Mouse (Mus musculus): ENCODE measurements around the gene Slc45a3.
A peak's percentile ranks its signal among the peaks of the same experiment; 100 is the strongest.

The Slc45a3 gene

DNA sequence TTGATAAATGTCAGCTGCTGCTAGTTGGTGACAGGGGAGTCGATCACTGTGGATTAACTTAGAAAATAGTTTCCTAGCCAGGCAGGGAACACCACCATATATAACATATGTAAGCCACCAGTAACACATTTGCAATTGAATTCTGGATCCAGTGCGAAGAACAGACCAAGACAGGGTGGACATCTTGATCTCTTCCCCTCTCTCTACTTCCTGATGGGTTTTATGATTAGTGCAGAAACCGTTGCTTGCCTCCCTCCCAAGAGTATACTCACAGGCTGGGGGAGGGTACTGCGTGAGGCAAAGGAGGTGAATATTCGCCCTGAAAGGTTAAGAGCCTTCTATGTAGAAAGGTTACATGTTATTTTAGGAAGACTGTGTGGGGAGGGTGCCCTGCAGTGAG is 3.1 kb downstream of the Slc45a3 start:
- no peak for DNase-seq

DNA sequence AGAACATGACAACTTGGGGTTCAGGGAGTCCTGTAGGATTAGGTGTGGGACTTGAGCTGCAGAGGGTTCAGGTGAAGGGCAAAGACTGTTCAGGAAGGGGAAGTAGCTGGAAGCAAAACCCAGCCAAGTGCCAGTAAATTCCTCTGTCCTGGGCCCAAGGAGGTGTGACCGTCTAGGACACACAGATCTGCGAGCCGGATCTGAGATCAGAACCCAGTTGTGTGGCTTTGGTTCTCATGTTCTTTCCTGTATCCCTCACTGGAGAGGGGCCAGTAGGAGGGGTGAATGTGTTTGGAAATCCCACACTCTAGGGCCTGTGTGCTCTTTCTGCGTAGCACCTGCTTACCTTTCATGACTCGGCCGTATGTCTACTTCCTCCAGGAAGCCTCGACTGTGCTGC is 4.6 kb downstream of the Slc45a3 start:
- DNase-seq = no peak

DNA sequence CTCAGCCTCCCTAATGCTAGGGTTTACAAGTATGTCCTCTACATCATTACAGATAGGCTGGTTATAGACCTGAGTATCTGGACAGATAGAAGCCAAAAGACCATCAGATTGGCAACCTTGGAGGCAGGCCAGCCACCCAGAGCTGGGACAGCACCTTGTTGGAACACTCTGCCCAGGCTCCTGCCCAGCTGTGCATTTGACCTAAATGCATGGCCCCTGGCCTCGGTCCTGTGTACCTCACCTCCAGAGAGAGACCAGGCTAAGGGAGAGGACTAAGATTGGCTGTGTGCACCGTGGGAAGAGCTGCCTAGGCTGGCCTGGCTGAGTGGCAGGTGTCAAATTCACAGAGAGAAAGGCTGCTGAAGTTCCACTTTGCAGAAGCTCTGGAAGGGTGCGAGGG is 5.8 kb downstream of the Slc45a3 start:
- DNase-seq = no peak

DNA sequence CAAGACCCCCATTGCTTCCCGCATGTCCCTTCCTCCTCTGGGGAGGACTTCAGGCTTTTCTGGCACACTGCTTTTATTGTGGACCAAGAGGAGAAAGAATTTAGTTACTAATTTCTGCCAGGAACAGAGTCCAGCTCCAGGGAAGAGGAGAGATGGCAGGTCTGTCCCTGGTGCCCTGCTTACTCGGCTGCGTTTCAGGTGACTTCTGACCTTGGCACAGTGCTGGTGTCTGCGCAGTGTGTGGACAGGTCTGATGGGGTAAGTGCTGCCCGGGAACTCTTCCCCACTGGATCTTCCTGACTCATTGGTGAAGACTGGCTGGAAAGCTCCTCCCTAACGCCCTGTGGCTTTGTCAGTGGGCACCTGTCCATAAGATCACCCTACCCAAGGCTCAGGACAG is 6.2 kb downstream of the Slc45a3 start:
- DNase-seq = no peak

DNA sequence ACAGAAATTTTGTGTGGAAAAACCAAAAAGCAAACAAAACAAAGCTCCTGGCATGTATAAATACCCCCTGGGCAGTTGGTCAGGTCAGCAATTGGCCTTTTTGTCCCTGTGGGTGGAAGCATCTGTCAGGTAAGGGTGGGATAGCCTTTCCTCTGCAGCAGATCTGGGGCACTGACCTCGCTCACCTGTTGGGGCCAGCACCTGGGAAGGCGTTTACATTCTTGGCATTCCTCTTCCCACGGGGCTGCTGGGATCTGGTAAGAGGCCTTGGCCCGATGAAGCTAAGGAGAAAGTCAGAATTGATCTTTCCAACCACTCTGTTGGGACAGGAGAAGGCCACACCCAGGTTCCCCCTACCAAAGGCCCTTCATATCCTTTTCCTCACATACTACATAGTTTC is 7.1 kb downstream of the Slc45a3 start:
- DNase-seq = no peak

DNA sequence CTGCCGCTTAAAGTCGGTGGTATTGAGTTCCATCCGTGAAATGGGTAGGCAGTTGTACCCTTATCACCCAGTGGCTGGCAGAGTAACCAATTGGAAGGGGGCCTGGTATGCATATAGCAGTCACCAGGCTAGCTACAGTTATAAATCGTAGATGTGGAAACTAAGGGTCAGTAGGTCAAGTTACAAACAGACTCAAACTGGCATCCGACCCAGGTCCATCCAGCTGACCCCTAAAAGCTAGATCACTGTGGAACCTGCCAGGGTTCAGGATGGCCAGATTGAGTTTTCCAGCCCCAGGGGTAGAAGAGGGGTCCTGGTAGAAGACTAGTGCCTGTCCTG is 7.5 kb downstream of the Slc45a3 start:
- DNase-seq = no peak

DNA sequence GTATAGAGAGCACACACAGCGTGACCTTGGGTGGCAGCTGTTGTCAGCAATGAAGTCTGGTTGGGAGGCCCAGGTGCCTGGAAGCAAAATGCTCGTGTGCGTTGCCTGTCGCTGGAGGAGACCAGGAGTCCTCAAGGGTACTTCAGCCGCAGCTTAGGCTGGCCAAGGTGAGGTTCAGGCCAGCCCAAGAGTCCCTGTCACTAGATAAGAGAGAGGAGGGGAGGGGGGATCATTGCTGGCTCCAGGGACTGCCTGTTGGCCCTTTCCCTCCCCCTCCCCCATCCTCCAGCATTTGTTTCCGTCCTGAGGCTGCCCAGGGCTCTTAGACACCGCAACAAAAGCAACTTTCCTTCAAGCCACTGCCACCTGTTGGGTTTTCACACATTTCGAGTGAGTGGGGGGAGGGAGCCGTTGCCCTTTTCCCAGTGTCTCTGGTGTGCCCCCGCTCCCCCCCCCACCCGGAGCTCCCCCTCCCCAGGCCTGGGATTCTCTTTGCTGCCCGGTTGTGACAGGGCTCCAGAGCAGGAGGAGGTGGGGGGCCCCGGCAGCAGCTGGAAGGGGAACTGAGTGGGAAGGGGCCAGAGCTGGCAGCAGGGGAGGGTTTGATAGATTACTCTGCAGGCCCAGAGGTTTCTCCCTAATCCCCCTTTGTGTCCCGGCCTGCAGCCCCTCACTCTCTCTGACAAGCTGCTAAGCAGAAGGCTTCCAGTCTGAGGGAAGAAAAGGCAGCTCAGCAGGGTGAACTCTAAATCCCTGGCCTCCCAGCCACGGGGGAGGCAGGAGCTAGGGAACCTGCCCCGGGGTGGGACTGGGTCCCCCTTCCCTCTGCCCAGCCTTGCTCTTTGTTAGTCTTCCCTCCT is 8.1 kb downstream of the Slc45a3 start:
- no peak for DNase-seq

DNA sequence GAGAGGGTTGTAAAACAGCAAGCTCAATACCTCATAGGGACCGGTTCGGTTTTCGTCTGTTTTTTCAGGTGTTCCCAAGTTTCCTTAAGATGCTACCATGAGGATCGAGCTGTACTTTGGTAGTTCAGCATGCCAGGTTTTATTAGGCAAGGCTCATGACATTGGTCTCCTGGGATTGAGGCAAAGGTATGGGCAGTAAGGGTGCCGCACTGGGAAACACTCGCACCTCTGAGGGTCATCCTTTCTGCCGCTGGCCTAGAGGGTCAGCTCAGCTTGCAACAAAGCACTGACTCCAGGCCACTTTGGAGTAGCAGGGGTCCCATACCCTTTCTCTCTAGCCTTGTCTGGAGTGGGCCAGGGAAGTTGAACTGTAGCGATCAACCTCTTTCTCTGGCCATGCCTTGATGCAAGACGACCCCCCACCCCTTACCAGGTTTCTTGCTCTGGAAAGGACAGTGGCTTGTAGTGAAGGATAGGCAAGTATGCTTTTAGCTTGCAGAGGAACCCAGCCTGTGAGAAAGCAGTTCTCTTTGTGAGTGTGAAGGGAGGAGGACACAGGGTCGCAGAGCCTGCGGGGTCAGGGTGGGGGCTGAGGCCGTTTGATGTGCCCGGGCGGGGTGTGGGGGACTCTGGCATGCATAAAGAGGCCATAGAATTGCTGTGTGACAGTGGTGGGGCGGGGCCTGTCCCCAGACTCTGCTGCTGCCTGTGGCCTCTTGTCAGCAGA is 9.2 kb downstream of the Slc45a3 start:
- no peak for DNase-seq

DNA sequence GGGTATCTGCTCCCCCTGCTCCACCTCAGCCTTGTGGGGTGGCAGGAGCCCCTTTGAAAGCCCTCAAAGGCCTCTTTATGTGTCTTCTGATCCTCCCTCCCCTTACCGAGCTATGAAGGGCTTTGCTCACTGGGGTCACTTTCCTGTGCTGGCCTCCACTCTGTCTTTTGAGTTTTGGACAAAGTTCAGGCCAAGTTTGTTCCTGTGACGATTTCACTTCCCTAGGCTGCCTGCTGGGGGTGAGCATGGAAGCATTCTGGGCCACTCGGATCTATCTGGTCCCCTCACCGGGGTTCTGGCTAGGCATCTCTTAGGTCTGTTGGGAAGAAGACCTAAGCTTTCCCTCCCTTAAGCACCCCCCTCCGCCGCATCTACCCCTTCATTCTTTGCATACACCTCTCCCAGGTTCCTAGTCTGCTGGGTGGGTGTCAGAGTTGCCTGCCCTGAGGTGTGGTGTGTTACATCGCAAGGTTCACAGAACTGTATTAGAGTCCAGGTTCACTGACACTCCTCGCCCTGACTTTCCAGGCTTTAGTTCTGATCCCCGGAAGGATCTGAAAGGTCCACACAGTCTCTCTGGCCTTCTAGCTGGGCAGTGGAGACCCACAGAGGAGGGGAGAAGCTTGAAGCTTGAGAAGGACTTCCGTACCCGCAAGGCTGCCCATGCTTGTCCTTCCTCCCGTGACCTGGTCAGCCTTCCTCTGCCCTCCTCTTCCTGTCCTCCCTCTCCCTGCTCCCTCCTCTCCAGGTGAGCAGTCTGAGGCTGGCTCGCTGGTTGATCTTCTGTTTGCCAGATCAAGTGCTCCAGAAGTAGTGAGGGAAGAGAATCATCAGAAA is 9.9 kb downstream of the Slc45a3 start:
- DNase-seq = no peak

DNA sequence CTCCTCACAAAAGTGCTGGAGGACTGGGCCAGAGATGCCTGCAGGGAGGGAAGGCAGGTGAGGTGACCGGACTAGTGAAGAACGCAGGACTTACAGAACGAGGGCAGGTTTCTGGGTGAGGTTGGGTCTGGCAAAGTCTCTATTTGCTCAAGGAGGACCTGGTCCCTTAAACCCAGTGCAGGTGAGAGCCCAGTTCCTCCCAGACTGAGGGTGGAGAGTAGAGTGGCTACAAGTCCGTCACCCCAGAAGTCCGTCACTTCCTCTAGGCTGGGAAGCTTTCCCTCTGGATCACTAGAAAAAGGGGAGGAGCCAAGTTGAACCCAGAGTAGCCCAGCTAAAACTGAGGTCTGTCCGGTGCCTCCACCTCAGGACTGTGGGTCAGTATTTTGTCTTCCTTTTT is 11.2 kb downstream of the Slc45a3 start:
- no peak for DNase-seq

DNA sequence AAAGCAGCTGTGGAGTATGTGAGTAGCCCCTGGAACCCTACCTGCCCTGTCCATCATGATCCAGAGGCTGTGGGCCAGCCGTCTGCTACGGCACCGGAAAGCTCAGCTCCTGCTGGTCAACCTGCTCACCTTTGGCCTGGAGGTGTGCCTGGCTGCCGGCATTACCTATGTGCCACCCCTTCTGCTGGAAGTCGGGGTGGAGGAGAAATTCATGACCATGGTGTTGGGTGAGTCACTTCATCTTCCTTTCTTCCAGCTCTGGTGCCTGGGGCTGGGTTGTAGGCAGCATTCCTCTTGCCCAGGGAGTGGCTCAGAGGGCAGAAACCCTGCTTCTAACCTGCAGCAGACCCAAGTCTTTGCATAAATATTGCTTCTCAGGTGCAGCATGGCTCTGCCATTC is 14.1 kb downstream of the Slc45a3 start:
- DNase-seq = no peak

DNA sequence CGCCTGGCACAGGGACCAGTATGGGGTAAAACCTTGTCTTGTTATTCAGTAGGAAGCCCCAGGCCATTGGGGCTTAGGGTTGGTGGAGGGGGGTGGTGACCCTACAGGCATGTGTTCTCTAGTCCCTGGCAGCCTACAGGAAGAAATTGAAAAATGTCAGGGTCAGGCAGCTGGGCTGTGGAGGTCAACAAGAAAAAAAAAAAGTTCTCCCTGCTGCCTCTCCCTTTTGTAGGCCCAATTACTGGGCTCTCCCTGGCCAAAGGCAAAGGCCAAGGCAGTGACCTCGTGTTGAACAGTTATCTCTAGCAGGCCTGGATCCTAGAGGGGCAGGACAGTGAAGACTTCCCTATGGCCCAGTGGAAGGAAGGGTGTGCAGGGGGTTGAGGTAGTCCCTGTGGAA is 17.7 kb downstream of the Slc45a3 start:
- no peak for DNase-seq

DNA sequence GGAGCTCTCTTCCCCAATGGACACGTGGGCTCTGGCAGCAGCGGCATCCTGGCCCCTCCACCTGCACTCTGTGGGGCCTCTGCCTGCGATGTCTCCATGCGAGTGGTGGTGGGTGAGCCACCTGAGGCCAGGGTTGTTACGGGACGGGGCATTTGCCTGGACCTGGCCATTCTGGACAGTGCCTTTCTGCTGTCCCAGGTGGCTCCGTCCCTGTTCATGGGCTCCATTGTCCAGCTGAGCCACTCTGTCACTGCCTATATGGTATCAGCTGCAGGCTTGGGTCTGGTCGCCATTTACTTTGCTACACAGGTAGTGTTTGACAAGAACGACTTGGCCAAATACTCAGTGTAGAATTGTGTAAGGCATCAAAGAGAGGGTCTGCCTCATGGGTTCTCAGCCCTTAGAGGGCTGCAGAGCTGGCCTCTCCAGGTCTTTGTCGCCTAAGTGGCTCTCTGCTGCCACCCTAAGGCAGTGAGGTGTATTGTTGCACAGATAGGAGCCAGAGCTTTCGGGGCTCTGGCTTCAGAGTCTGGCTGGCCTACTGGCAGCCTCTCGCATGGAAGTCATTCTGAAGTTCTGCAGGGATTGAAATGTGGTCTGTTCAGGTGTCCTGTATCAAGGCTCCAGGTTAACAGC is 18.7 kb downstream of the Slc45a3 start:
- peak; percentile 74 for DNase-seq

DNA sequence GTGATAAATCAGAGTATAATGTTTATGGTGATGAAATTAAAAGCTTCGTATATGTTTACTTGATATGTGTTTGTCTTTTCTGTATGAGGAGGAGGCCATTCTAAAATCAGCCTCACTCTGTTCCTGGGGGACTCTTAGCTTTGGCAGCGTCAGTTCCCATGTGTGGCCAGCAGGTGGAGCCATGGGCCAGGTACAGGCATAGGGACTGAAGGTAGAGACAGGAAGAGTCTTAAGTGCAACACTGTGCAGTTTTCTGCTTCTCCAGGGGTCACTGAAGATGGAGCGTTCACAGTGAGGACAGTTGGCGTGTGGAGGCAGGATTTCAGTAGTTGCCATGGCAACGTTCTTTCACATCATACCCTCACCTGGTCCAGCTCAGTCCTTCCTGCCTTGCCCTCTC is 20.1 kb downstream of the Slc45a3 start:
- peak; percentile 77 for DNase-seq

DNA sequence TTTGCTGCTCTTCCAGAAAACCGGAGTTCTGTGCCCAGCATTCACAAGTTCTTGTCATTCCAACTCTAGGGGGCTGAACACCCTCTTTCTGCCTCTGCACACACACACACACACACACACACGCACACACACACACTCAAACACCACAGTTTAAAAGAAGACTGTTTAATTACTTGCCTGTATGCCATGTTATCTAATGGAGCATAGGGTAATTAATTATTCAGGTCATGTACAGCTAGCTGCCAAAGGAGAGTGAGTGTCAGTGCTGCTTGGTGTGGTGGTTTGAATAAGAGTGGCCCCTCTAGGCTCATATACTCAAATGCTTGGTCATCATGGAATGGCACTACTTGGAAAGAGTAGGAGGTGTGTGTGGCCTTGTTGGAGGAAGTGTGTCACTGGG is 21.0 kb downstream of the Slc45a3 start:
- no peak for DNase-seq

DNA sequence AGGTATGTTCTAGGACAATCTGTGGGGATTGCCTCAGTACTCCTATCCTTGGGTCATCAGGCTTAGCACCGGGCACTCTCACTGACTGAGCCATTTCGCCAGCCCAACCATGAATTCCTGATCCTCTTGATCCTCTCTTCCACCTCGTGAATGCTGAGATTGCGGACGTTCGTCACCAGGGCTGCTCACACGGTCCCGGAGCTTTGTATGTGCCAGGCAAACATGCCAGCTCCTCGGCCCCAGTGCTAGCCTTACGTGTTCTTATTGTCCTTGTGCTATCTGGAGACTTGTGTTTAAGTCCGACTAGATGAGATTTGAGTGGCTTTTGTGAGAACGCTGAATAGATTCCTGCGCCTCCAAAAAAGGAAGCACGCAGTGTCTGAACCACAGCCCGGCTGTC is 24.7 kb downstream of the Slc45a3 start:
- DNase-seq = no peak

DNA sequence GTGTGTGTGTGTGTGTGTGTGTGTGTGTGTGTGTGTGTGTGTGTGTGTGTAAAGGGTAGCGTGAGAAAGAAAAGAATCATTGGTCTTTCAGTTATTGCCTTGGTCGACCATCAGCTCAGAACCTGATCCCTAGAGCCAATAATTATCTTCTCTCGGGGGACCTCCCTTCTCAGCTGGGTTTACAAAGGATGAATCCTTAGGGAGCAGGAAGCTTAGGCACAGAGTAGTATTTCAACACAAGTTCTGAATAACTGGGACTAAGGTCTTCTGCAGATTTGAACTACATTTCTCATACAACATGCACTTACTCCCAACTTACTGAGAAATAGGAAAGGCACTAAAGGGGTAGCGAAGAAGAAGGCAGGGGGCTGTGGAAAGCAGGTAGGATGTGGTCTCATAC is 26.7 kb downstream of the Slc45a3 start:
- DNase-seq = no peak

DNA sequence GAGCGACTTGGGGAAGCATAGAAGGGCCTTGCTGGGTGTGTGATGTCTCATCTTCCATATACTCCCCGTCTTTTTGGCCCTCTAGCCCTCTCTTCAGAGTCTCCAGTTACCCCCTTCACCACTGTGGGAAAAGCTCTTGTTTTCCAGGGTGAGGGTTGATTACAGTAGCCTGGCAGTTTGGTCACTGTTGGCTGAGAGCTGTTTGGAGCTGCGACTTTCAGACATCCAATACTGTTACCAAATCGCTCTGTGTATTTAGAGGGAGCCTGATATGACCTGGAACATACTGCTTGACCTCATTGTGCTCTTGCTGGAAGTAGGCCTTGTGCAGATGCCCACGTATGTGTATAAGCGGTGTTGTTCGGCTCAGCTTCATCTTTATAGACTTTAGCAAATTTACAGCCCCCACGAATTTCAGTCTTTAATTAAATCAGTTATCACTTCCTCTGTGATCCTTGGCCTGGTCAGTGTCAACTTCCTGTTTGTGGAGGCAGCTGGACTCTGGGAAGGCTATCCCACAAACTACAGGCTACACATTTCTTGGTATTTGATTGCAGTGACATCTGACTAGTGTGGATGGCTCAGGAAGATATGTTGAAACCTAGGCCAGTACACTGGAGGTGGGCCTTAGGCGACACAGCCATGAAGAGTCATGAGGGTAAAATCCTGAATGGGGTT is 27.5 kb downstream of the Slc45a3 start:
- no peak for DNase-seq

DNA sequence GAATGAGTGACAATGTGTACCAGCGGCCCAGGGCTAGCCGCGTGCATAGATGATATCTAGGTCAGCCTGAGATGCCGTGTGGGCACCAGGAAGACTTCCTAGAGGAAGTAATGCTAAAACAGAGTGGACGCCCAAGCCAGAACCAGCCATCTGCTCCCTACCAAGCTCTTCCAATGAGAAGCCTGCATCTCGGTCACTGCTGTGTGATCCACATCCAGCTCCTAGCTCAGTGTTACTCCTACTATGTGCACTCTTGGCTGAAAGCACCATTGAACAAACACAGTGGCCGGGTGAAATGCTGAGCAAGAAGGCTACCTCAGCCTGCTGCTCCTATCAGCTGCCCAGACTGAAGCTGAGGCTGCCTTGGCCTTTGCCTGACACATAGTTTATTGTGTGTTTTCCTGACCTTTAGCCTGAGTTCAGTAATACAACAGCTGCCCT is 29.8 kb downstream of the Slc45a3 start:
- no peak for DNase-seq

DNA sequence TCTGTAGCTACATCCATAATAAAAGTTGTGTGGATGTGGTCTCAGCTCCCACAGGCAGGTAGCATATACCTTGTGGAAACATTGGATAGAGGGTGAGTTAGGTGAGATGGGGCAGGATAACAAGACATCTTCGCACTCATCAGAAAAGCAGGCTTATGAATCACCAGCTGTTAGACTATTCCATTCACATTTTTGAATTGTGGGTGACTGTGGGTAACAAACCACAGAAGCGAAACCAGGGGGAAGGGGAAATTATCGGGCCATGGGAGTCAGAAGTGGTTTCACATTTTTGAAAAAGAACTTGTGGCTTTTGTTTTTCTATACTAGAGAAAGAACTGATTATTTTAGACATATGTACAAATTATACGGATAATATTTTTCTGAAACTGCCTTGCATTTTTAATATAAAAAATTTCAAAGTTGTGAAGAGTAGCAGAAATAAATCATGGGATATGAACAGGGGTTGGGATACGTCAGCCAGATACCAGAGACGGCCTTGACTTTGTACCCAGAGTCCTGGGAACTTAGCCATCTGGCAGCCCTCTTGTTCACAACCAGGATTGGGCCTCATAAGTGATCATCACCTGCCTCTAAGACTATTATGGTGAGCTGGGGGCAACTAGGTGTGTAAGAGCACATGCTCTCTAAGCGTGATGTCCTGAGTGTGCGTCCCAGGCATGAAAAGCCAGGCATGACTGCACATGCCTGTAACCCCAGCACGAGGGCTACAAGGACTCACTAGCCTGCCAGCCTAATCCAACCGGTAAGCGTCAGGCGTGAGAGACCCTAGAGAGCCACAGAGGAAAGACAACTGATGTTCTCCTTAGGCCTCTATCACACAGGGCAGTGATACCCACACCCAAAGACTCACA is 30.6 kb downstream of the Slc45a3 start:
- DNase-seq = no peak

DNA sequence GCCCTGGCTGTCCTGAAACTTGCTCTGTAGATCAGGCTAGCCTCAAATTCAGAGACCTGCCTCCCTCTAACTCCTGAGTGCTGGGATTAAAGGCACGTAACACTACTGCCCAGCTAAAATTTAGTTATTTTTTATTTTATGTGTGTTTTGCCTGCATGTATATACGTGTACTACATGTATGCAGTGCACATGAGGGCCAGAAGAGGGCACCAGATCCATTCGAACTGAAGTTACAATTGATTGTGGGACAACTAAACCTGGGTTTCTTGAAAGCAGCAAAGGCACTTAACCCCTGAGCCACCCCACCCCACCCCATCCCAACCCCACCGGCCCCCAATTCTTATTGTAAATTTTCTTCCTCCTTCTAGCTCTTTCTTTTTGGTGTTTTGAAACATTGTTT is 32.3 kb downstream of the Slc45a3 start:
- peak; percentile 69 for DNase-seq

DNA sequence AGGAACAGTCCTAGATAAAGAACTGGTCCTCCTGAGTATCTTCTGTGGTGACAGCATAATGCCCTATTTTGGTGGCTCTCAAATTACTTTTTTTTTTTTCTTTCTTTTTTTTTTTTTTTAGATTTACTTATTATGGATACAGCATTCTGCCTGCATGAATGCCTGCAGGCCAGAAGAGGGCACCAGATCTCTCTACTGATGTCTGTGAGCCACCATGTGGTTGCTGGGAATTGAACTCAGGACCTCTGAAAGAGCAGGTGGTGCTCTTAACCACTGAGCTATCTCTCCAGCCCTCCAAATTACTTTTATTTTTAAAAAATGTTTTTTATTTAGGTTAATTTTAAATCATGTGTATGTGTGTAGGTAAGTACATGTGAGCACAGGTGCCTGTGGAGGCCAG is 37.7 kb downstream of the Slc45a3 start:
- DNase-seq = no peak
